Mouse (Mus musculus) heart, adult 18-20 months (tissue): ENCODE results near the gene Zgpat. TPM values are rescaled to one million over a fixed set of nuclear protein-coding genes. Genes with fewer than 3 reads are reported as not detected.

Experiments used
- DNase-seq, 2 experiments: peaks; one replicate each; pipeline ENCODE4 v3.0.0; 2021 to 2022; ENCODE audit warnings: mixed read lengths in 1 of 2
- long read RNA-seq, 2 experiments: library from polyadenylated mRNA; stranded (forward); transcript quantifications; one replicate each; pipeline ENCODE4 v2.0.0; 2021
- total RNA-seq, 2 experiments: library from RNA; stranded (reverse); gene quantifications; 2 replicates each; pipeline ENCODE4 v1.2.3; 2021

Zgpat gene
- 10 to 100 TPM; 15.3 to 18.0 TPM for total RNA-seq
- long read RNA-seq, experiment 1, transcript Zgpat-202 (6 exons, 2,072 nt): major isoform, 15 of 24 reads
- long read RNA-seq, experiment 1, partial matches to known transcripts: 1 of 24 reads
- long read RNA-seq, experiment 1, other reads (novel, unspliced or antisense): 8 of 24 reads
- long read RNA-seq, experiment 2, transcript Zgpat-202 (6 exons, 2,072 nt): major isoform, 8 of 9 reads
- long read RNA-seq, experiment 2, partial matches to known transcripts: 0 of 9 reads
- long read RNA-seq, experiment 2, other reads (novel, unspliced or antisense): 1 of 9 reads

DNA sequence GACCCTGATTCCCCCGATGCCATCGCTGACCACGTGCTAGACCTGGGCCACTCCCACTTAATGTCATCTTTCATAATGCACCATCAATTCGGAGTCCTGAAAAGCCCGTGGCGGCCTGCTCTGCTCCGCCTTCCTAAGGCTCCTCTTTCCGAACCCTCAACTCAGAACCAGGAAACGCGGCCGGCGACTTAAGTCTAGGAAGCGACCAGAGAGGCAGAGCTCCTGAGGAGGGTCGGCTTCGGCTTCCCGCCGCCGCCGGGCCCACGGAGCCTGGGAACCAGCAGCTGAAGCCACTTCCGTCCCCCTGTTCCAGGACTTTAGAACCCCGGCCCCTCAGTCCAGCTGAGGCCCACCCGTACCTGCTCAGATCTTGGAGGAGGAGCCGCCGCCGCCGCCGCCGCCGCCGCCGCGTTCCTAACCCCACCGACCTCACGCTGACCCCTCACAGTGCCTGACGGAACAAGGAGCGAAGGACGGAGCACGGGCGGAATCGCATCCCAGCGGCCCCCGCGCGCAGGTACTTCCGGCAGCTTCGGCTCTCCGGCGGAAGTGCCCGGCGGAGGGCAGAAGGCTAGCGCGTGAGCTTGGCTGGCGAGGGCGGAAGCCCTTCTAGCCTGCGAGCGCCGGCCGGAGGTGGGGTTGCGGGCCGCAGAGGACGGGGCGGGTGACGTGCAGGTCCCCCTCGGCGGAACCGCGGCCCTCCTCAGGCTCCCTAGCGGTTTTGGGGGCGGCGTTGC lies at the start of gene Zgpat, which contains the start of gene Arfrp1:
Zgpat (plus strand) TSS at position 69 of the 737 bp plus-strand sequence.
Arfrp1 (minus strand) TSS at position 545 of the 737 bp plus-strand sequence.
- DNase-seq: peak; percentile 93 to 94

DNA sequence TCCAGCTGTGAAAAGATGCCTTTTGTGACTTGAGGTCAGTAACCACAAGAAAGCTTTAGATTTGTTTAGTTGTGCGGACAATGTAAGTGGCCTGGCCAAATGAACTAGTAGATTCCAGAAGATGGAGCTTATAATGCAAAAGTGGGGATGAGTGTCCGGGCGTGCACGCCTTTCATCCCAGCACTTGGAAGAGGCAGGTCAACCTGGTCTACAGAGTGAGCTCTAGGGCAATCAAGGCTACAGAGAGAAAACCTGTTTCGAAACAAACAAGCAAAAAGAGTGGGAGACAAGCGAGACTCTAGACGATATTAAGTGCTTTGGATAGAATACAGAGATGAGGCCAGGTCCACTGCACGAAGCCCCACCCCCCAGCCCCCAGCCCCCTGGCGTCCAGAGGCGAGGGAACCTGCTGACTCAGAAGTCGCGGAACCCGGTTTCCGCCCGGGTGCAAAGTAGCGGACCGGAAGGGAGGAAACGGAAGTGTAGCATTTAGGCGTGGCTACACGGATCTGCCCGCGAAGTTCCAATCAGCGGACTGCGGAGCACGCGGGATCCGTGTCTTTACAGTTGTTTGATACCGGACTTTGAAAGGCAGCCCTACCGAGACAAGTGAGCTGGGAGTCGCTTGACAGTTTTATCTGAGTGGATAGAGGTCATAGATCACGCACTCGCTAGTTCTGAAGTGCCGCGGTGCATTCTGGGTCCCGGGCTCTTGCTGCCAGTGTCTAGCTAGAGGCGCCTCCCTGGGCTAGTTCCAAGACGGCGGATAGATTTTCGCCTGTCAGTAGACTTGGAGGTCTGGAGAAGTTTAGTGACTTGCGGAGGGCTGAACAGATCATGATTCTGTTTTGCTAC lies 45.3 kb upstream of the Zgpat start, which contains the start of gene Rtel1:
Rtel1 (plus strand) TSS at position 492 of the 855 bp plus-strand sequence.
- peak; percentile 85 to 92 for DNase-seq

DNA sequence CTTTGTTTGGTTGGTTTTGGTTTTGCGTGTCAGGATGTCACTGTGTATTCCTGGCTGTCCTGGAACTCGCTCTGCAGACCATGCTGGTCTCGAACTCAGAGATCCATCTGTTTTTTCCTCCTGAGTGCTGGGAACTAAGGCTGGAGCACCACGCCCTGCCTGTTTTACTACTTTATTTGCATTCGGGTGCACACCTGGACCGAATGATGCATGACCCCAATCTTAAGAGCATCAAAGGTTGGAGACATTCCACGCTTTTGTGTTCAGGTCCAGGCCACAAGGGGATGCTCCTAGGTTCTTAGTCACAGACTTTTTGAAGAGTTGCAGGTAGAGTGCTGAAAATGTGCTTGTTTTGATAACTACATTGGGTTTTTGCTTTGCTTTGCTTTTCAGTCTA lies 44.6 kb upstream of the Zgpat start:
- DNase-seq: no peak

DNA sequence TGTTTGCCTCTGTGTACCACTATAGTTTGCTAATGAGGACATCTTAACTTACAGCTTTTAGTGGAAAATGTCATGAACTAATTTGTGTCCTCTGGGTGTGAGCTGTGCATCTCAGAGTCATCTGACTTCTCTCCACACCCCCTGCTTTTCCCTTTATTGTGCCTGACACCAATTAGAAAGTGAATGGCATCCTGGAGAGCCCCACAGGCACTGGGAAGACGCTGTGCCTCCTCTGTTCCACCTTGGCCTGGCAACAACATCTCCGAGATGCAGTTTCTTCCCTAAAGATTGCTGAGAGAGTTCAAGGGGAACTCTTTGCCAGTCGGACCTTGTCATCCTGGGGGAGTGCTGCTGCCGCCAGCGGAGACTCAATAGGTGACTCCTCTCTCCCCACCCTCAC lies 42.6 kb upstream of the Zgpat start:
- no peak for DNase-seq

DNA sequence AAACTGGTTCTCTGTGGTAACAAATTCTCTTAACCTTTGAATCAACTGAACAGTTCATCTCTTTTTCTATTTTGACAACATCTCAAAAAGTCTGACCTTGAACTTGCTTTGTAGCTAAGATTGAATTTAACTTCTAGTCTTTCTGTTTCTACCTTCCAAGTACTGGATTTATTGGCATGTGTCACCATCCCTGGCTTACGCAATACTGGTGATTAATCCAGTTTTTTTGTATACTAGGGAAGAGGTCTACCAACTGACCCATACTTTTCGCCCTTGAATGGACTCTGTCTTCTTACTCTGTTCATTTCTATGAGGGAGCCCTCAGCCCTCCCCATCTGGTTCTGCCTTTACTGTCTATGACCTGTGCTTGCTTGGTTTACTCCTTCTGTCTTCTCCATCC lies 38.6 kb upstream of the Zgpat start:
- DNase-seq: no peak

DNA sequence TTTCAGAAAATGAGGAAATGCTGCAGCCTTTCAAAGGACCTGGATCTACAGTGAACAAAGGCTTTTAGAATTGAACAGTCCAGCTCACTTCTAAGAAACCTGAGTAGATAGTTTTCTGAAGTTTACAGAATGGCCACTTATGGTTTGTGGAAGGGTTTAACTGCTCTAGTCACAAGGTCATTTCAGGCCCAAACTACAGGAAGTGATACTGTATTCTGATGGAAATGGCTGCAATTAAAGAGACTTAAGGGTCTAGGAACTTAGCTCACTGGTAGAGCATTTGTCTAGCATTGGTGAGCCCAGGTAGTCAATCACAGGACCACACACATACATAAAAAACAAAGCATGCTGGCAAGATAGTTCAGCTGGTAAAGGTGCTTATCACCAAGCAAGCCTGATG lies 32.2 kb upstream of the Zgpat start:
- DNase-seq: no peak

DNA sequence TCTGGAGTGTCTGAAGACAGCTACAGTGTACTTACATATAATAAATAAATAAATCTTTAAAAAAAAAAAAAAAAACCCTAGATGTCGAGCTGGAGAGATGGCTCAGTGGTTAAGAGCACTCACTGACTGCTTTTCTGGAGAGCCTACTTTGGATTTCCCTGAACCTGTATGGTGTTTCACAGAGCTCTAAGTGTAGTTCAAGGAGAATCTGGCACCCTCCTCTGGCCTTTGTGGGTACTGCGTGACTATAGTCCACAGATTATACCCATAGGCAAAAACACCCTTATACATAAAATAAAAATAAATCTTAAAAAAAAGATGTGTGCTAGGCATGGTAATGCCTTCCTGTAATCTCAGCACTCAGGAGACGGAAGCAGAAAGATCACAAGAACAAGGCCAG lies 30.7 kb upstream of the Zgpat start:
- DNase-seq: peak; percentile 61 to 89

DNA sequence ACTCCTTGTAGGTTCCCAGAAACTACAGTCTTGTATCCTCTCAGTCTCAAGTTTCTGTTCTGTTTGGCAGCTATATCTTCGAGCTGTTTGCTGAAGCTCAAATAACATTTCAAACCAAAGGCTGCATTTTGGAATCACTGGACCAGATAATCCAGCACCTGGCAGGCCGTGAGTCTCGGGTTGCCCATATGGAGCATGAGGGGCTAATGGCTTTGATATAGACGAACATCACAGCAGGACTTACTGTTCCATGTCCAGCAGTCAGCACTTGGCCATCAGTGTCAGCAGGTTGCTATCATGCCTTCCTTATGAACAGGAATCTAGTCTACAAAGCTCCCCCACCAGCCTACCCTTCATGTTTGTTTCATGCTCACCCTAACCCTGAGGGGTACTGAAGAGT lies 24.3 kb upstream of the Zgpat start:
- no peak for DNase-seq

DNA sequence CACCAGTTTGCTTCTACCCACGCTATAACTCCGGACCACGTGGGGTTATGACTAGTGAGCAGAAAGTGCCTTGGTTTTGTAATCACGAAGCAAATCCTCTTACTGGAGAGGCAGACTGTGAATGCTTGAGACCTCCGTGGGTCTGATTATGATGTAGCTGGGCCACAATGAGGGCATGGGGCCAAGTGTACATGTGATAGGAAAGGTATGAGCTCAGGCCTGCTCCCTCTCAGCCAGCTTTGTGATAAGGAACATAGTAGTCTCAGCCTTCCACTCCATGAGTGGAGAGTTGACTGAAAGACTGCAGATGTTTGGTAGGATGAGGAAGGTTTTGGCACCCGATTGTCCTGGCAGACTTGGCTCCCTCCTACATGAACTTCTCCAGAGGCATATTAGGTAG lies 22.0 kb upstream of the Zgpat start:
- peak; percentile 46 to 51 for DNase-seq

DNA sequence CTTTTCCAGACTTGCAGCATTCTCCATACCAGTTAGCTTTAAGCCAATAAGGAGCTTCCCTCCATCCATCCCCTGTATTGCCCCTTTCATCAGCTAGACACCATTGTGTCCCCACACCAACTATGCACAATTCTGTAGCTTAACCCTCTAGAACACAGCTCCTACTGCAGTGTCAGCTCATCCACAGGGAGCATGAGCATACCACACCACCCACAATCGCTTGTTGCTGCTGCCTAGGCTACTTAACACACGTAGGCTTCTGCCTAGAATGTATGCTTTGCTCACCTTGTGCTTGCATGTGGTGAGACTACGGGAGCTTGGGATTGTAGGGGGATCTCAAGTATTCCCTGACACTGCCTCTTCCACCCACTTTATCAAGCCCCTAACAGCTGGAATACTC lies 7.9 kb upstream of the Zgpat start:
- DNase-seq: no peak

DNA sequence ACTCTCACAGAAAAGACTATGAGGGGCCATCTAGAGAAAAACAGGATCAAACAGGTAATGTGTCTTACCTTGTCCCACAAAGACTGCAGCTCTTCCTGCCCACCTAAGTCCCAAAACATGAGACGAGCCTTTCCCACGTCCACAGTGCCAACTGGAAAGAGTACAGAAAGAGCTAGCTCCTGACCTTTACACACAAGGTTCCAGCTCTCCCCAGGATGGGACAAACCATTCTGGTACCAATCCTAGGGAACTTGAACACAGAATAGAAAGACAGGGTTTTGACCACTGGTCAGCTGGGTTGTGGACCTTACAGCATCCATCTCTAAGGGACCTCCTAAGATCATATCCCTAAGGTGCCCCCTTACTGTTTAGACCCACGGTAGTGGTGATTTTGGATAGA lies 782 bp upstream of the Zgpat start:
- no peak for DNase-seq

DNA sequence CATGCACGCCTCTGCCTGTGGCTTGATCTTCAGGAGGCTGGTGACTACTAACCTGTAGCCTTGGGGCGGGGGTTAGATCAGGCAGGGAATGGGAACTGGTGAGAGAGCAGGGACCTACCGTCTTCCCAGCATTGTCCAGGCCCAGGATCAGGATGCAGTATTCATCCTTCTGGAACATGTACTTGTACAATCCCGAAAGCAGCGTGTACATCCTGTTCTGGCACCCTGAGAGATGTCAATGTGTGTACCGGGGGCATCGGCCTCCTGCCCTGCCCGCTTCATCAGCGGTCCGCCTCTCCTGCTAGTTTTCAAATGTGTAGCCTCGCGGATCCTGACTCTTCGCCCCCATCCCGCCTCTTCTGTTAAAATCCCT lies 255 bp upstream of the Zgpat start:
- no peak for DNase-seq

DNA sequence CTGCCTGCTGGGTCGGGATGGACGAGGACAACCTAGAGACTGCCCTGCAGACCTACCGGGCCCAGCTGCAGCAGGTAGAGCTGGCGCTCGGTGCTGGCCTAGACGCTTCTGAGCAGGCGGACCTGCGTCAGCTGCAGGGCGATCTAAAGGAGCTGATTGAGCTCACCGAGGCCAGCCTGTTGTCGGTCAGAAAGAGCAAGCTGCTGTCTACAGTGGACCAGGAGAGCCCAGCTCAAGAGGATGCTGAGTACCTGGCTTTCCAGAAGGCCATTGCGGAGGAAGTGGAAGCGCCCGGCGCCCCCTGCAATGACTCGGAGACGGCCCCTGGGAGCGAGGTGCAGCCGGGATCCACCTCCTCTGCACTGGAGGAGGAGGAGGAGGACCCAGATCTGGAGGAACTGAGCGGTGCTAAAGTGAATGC lies 937 bp downstream of the Zgpat start:
- no peak for DNase-seq

DNA sequence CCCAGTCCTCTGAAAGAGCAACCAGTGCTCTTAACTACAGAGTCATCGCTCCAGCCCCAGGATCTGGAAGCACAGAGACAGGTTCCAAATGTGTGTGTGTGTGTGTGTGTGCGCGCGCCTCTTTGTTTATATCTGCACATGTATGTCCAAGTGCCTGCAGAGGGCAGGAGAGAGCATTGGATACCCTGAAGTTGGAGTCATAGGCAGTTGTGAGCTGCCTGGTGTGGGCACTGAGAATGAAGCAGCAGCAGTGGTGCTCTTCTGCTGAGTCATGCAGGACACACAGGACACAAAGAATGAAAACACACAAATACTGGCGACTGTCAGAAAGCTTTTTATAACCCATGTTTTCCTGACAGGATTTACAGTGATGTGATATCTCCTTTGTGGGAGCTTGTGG lies 5.3 kb downstream of the Zgpat start:
- no peak for DNase-seq

DNA sequence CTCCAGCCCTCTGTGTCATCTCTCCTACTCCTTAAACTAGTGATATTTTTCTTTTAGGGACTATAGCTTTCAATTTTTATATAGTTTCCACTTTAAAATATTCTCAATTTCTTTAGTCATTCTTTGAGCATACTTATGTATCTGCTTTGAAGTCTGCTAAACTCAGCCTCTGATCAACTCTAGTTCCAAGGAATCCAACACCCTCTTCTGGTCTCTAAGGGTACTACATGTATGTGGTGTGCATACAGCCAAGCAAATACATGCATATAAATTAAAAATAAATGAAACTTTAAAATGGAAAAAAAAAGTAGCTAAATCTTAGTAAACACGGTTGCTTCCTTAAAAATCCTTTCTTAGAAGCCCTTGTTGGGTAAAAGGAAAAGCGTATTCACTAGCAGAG lies 11.1 kb downstream of the Zgpat start:
- no peak for DNase-seq

DNA sequence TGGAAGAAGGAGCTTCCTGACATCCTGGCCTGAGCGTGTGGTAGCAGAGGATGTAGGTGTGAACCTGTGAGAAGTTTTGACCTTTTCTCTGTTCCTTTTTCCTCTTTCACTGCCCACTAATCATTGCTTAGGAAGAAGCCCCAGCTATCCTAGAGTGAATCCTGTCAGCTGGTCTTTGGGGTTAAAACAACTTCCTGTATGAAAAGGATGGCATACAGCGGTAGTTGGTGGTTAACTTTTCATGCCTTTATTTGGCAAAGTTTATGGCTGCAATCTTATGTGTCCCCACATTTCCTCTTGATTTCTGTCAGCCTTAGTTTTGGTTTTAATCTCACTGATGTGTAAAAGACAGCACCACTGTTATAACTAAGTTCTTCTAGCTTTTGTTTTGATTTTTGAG lies 12.5 kb downstream of the Zgpat start:
- no peak for DNase-seq

DNA sequence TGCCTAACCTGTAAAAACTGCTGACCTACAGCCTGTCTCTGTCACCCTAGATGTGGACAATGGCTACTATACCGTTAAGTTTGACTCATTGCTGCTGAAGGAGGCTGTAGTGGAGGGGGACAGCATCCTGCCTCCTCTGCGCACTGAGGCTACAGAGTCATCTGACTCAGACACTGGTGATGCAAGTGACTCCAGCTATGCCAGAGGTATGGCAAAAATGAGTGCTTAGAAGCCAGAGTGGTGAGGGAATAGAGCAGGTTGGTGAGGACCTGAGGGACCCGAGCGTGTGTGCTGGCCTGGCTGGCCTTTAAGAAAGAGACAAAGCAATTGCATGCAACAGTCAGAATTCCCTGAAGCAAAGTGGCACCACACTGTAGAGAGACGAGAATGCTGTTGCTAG lies 14.0 kb downstream of the Zgpat start:
- no peak for DNase-seq

DNA sequence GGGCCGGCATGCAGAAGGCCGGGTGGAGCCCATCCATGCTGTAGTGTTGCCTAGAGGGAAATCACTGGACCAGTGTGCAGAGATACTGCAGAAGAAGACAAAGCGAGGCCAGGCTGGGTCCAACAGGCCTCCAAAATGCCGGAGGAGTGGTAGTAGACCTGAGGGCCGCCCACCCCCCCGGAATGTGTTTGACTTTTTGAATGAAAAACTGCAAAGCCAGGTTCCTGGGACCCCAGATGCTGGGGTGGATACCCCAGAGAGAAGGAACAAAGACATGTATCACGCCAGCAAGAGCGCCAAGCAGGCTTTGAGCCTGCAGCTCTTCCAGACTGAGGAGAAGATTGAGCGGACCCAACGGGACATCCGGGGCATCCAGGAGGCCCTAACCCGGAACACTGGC lies 15.1 kb downstream of the Zgpat start, which contains the start of gene Lime1:
Lime1 (plus strand) TSS at position 301 of the 400 bp plus-strand sequence.
- no peak for DNase-seq

DNA sequence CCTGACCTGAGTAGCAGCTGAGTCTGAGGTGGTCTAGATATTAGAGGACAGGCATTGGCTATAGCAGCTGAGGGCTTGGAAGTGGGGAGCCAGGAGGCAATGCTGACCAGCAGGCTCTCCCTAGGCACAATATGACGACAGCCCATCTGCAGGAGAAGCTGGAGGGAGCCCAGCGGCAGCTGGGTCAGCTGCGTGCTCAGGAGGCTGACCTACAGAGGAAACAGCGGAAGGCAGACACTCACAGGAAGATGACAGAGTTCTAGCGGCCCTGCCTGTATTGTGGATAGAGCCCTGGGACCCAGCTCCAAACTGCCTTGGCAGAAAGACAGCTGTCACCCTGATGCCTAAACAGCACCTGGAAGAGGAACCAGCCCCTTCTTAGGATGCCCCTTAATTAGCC lies 15.5 kb downstream of the Zgpat start:
- no peak for DNase-seq

DNA sequence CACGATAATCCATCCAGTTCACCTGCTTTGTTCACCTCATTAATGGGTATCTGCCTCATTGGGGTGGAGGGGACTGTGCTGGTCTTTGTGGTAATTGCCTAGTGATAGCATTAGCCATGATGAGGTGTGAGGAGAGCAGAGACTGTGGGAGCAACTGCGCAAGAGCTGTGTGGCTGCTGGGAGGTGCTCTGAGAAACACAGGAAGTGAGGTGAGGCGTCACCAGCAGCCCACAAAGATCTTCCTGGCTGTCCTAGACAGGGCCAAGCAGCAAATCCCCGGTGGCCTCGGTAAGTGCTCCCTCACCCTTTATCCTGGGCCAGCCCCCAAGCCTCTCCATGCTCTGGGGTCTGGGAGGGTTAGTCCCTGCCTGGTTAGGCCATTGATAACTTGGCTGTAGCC lies 16.4 kb downstream of the Zgpat start:
- DNase-seq: no peak

DNA sequence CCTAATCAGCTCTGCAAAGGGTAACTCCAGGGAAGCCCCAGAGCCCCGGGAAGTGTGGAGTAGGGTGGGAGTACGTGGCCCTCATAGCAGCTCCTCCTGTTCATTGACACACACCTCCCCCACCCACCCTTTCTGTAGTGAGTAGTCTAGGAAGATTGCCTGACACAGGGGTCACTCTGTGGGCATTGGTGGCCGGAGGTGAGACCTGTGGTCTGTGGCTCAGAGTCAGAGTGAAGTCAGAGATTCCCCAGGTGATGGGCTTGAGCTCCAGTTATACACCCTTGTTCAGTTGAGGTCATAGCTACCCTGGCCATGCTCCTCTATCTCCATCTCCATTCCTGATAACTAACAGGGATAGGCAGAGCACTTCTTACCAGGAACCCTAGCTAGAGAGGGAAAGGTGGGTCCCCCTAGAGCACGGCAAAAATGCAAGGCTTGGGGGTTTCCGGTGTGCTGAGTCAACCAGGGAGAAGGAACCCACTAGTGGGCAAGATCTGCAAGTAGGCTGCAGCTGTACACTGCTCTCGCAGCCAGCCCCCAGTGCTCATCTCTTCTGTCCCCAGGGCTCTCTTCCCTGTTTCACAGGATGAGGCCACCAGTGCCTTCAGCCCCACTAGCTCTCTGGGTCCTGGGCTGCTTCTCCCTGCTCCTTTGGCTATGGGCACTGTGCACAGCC lies 17.0 kb downstream of the Zgpat start:
- DNase-seq: no peak

DNA sequence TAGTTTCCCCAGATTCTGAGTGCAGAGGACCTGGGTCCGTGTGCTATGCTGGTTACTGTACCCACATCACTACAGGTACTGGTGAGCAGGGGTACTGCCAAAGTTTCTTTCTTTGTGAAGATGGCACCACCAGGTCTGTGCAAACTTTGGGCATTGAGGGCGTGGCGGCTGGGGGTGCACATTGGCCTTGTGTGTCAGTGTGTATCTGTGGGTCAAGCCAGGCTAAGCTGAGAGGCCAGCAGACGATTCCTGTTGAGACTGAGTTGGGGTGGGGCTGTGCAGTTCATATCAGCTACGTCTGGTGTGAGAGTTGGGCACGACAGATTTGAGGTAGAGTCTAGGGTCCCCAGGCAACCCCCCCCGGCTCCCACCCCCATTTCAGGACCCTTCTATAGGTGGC lies 19.7 kb downstream of the Zgpat start:
- DNase-seq: no peak
